Mouse (Mus musculus) layer of hippocampus, adult 18-20 months (tissue): ENCODE measurements at regions not wholly inside any gene's neighbourhood (a gene's known extent, or its start where the extent isn't known, plus 50 kb on each side); places are given as distances from the start of the nearest gene placed in this dataset.

Experiments used
- DNase-seq, 2 experiments: peaks; one replicate each; pipeline ENCODE4 v3.0.0; 2022; ENCODE audit warnings: low spot score in 2 of 2

DNA sequence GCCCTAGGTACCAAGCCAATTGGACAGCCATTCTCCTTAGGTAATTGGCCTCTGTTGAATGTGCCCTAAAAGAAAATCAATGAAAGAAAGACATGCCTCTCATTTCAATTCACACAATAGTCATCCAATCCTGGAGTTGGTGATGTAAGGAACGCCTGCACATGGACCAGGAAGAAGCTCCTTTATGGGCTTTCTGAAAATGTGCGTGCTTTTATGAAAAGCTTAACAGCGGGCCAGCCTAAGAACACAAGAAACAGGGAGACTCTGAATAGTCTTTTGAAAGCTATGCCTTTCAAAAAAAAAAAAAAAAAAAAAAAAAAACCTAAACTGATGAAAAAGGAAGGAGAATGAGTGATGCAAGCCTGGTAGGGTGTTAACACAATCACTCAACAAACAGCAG lies 183.1 kb downstream of the Pcdh19 start:
- no peak for DNase-seq

DNA sequence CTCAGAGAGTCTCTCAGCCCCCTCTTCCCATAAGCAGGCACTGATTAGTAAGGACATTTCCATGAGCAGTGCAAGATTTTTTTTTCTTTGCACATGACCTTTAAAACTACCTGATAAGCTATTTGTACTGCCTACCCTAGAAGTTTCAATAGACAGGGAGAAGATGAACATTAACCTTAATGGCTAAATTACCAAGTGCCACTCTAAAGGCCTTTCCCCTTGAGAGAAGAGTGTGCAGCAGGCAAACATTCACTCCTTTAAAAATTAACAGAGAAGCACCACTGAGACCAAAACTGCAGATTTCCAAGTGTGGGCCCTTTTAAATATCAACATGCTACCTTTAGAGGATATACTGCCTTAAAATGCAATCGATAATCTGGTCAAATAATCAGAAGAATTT lies 226.9 kb downstream of the Pcdh19 start:
- DNase-seq: no peak

DNA sequence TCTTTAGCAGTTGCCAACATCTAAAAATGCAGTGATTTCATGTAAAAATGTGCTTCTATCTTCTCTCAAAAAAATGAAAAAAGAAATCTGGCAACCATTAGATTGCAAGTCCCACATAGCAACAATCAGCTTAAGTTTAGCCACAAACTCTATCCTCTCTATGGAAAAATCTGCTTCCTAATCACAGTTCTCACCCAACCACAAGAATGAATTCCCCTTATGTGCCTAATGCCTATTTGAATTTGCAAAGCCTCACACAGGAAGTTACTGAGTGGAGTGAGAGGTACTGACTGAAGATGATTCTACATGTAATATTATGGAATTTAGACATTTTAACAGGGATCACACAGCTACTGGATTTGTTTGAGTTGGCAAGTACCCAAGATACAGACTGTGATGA lies 241.4 kb downstream of the Pcdh19 start:
- DNase-seq: peak in 1 of 2 experiments; percentile 4

GRCm38 (mm10) chrX:133402446-133402845 lies 286.3 kb downstream of the Pcdh19 start:
- DNase-seq: peak; percentile 66 to 82

GRCm38 (mm10) chrX:133387791-133388190 lies 301.0 kb downstream of the Pcdh19 start:
- no peak for DNase-seq

GRCm38 (mm10) chrX:133373960-133374359 lies 314.8 kb downstream of the Pcdh19 start:
- DNase-seq: no peak

DNA sequence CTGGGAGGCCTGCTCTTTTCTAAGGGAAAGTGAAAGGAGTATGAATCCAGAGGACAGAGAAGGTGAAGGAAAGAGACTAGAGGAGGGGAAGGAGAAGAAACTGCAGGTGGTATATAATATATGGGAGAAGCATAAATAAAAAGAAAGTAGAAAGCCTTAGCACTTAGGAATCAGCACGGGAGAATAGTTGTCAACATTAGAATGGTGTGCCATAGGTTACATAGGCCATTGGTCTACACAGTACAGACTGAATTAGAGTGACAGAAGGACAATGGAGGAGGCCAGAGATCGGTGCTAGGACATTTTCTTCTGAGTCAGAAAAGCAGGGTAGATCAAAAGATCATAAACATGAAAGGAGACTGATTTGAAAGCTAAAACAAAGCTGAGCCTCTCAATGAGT lies 315.7 kb downstream of the Pcdh19 start:
- no peak for DNase-seq

- DNase-seq: no peak
Measured at GRCm38 (mm10) chrX:133372411-133372810, 316.4 kb downstream of the Pcdh19 start.

DNA sequence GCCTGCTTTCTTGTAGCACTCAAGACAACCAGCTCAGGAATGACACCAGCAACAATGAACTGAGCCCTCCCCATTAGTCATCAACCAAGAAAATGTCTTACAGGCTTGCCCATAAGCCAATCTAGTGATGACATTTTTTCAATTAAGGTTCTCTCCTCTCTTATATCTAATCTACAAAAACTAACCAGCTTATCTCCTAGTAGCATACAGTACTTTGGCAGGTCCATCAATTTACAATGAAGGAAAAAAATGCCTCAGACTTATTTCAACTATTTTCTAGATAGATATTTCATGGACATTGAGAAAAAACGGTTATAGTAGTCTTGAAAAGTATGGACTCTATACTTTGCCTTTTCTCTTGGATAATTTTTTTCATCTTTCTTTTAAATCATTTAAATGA lies 328.0 kb downstream of the Pcdh19 start:
- DNase-seq: no peak
